Mouse (Mus musculus): ENCODE results near the gene Usp25. TPM values are rescaled to one million over a fixed set of nuclear protein-coding genes. Genes with fewer than 3 reads are reported as not detected.

The Usp25 gene
- total RNA-seq, 2 experiments from 2014 or later: 29.8 to 36.6 TPM

- no peak for TF ChIP-seq CTCF (conservative IDR thresholded peaks at IDR 0.05)
- no peak for DNase-seq (ENCODE audit: low spot score in 2 of 2)
- no peak overlapping the region for H3K4me3 ChIP-seq
- no peak overlapping the region for H3K27ac ChIP-seq
Measured at GRCm38 (mm10) chr16:77055519-77056159, 42.1 kb downstream of the Usp25 start.

DNA sequence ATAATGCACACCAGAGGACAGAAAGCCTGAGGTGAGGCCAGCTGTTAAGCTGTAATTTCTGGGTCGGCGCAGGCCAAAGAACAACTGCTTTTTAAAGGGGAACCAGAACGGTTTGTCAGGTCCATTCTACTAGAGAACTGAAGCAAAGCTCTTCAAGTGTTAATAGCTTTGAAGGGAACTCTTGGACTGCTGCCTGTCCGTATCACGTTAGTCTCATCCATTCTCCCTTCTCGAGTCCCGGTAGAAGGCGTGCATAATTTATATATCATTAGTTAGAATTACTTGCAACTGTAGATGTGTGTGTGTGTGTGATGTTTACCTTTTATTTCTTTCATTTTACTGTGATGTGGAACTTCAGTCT lies 42.6 kb downstream of the Usp25 start:
- Histone ChIP-seq H3K27ac (no peak overlapping the region), H3K4me3 (no peak overlapping the region)
- TF ChIP-seq CTCF (conservative IDR thresholded peaks at IDR 0.05): no peak
- no peak for DNase-seq (ENCODE audit: low spot score in 2 of 2)

DNA sequence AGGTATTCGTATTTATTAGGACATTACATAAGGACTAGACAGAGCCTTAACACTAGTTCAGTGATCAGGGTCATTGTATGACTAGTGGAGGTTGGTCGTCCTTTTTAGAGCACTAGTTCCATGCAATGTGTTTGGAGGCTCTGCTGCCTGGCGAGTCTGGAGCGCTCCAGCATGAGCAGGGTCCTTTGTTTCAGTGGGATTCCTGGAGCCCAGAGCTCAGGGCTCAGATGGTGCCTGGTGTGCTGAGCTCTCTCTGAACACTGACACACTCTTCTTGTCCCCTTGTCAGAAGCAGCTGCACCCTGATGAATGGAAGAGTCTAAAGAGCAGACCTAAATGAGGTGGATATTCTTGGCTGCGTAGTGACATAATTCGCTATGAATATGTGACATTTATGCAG lies 45.1 kb downstream of the Usp25 start:
- TF ChIP-seq CTCF (conservative IDR thresholded peaks at IDR 0.05): no peak
- H3K27ac ChIP-seq: peak overlapping the region; percentile 64
- no peak overlapping the region for H3K4me3 ChIP-seq
- DNase-seq (ENCODE audit: low spot score in 2 of 2): no peak

GRCm38 (mm10) chr16:77060166-77060565 lies 46.7 kb downstream of the Usp25 start:
- Histone ChIP-seq H3K27ac (no peak overlapping the region), H3K4me3 (no peak overlapping the region)
- TF ChIP-seq CTCF (conservative IDR thresholded peaks at IDR 0.05): no peak
- no peak for DNase-seq (ENCODE audit: low spot score in 2 of 2)

- DNase-seq (ENCODE audit: low spot score in 2 of 2): no peak
- no peak overlapping the region for H3K27ac ChIP-seq
- H3K4me3 ChIP-seq: no peak overlapping the region
- no peak for TF ChIP-seq CTCF (conservative IDR thresholded peaks at IDR 0.05)
Measured at GRCm38 (mm10) chr16:77063916-77064315, 50.4 kb downstream of the Usp25 start.

GRCm38 (mm10) chr16:77076954-77077735 lies 63.6 kb downstream of the Usp25 start:
- peak overlapping the region; percentile 24; the same call in 1 of the 2 replicates for H3K4me3 ChIP-seq
- TF ChIP-seq CTCF (conservative IDR thresholded peaks at IDR 0.05): no peak; the same call in 1 of the 2 replicates
- DNase-seq (ENCODE audit: low spot score in 2 of 2): peak in 1 of 2 experiments; percentile 40
- H3K27ac ChIP-seq: peak overlapping the region; percentile 79

DNA sequence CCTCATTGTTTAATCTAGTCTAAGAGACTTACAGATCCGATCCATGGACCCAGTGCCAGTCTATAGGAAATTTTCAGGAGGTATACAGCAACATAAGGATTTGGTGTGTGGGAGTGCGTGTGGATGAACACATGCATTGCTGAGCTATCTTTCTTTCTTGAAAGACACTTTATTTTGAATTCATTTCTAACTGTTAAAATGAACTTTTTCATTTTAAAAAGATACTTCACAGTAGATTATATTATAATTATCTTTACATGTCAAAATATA lies 64.2 kb downstream of the Usp25 start:
- H3K27ac ChIP-seq: peak overlapping the region; percentile 79
- DNase-seq (ENCODE audit: low spot score in 2 of 2): no peak
- TF ChIP-seq CTCF (conservative IDR thresholded peaks at IDR 0.05): no peak
- no peak overlapping the region for H3K4me3 ChIP-seq

DNA sequence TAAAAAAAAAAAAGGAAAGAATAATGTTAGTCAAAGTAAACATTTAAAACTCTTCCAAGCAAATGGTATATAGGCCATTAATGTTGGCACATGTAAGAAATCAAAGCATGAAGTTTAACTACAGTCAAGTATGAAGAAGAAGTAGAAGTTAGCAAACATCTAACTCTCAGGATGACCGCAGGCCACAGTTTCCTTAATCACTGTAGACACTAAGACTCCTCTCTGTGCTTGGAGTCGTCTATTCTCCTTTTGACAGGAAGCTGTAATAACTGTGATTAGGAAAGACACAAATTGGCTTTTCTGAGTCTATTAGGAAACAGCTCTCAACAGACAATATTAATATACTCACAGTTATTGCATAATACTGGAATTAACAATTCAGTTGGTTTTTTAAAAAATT lies 70.6 kb downstream of the Usp25 start:
- no peak overlapping the region for H3K27ac ChIP-seq
- no peak for DNase-seq (ENCODE audit: low spot score in 2 of 2)
- H3K4me3 ChIP-seq: no peak overlapping the region
- TF ChIP-seq CTCF (conservative IDR thresholded peaks at IDR 0.05): no peak

DNA sequence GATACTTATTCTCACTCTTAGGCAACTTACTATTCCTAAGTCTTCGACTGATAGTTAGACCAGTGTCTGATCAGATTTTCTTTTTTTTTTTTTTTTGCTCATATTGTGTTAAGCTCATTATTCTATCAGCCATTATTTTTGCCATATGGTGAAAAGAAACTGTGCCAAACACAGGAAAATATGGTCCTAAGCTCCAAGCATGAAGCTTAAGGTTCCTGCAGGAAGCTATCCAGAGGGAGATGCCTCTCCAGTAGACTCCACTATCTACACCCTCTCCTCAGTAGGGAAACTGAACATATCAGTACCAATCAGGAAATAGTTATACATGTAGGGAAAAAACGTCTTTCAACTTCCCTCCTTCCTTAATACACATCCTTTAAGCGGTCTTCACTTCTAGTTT lies 76.3 kb downstream of the Usp25 start:
- no peak overlapping the region for H3K4me3 ChIP-seq
- no peak for DNase-seq (ENCODE audit: low spot score in 2 of 2)
- no peak overlapping the region for H3K27ac ChIP-seq
- TF ChIP-seq CTCF (conservative IDR thresholded peaks at IDR 0.05): no peak

DNA sequence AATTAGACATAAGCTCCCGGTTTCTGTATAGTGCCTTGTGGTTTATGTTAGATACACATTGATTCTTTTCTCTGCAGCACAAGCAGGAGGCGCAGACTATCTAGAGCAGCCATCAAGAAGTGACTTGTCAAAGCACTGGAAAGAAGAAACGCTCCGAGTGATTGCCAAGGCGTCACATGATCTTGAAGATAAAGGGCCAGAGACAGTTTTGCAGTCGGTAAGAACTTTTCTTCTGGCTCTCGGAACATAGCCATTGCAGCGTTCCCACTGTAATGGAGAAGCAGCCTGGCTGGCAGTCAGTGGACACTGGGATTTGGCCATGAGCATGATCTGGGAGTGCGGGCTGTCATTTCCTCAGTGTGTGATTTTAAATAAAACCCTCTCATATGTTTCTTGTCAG lies 80.0 kb downstream of the Usp25 start:
- Histone ChIP-seq H3K4me3 (no peak overlapping the region), H3K27ac (no peak overlapping the region)
- no peak for DNase-seq (ENCODE audit: low spot score in 2 of 2)
- no peak for TF ChIP-seq CTCF (conservative IDR thresholded peaks at IDR 0.05)

DNA sequence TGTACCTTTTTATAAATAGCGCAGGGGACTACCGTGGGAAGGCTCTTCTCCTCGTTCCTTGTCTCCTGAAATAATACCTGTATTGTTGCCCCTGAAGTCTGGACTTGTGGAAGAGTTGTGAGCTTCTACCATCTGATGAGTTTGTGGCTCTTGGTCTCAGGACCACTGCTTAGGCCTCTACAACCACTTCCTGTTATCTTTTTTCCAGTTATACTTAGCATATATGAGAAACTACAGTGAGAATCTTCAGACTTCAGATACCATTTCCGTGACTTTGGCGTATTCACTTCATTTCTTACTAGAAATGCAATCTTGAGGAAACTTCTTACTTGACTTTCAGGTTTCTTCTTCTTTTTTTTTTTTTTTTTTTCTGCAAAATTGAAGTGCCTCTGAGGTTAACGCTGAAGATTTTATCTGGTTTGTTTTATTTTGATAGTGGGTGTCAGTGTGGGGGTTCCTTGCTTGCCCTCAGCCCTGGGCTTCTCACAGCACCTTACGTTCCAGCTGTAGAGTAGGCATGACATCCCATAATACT lies 81.6 kb downstream of the Usp25 start:
- TF ChIP-seq CTCF (conservative IDR thresholded peaks at IDR 0.05): no peak
- H3K4me3 ChIP-seq: no peak overlapping the region
- H3K27ac ChIP-seq: no peak overlapping the region
- DNase-seq (ENCODE audit: low spot score in 2 of 2): no peak

DNA sequence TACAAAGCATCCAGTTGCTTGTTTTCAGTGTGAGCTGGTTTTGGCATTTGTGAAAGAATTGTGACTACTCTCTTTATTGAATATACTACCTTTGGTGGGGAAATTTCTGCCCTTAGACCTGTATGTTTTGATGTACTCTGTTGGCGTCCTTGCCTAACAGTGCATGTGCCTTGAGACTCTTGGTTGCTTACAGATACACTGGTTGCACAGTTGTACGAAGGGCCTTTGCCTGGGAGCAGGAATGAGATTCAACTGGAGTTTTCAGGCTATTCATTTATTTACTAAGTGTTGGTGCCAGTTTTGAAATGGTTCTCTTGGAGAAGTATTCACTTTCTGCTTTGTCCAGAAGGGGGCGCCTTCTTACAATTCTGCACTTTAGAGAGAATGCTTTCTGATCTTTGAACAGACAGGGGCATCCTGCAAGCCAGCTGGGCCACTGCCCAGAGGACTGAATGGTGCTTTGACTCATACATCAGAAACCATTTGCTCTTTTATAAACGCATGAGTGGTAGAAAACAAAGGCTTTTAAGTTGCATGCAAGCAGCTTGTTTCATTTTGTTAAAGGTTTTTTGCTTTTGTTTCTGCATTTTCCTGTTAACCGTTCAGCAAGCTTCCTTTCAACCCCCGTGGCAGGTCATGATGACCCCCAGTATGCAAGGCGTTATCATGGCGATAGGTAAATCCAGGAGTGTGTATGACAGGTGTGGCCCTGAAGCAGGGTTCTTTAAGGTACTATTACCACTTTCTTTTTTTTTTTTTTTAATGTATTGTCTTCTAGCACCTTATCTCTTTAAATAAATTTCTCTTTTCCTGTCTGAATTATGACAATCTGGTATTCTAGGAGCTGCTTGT lies 85.7 kb downstream of the Usp25 start:
- DNase-seq (ENCODE audit: low spot score in 2 of 2): peak; percentile 85 to 89
- peak; percentile 93 for TF ChIP-seq CTCF (conservative IDR thresholded peaks at IDR 0.05)
- Histone ChIP-seq H3K4me3 (peak overlapping the region; percentile 1; the same call in 1 of the 2 replicates), H3K27ac (peak overlapping the region; percentile 74)

DNA sequence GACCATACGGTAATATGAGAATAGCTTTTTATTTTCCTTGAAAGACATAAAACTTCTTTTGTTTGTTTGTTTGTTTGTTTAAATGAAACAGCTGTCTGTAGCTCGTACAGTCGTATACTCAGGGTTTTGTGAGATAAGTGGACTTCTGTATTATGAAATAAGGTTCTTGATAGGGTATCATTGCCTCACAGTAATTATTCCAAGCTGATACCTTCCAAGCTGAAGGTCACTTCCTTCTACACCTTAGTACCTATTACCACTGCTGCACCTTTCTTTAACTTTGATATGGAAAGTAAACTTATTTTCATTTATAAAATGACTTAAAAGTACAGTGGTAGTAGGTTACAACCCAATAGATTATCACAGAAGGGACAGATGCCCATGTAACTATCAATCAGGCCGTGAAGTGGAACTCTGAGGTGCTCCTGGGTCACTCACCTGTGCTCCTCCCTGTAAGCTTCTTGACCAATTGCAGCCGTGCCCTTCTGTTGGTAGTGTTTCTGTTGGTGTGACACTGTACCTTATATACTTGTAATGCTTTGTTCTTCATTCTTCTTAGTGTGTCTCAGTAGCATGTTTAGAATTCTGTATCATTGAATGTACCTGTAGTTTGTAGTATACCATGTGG lies 90.2 kb downstream of the Usp25 start:
- H3K4me3 ChIP-seq: no peak overlapping the region
- TF ChIP-seq CTCF (conservative IDR thresholded peaks at IDR 0.05): no peak

More for the DNA sequence above, 90.2 kb downstream of the Usp25 start:
- no peak for DNase-seq (ENCODE audit: low spot score in 2 of 2)
- H3K27ac ChIP-seq: no peak overlapping the region
